Mouse (Mus musculus) spleen, postnatal 36 days (tissue): ENCODE results near the gene Sft2d2.

Source experiments
- DNase-seq, 2 experiments: peaks; one replicate each; pipeline ENCODE4 v3.0.0; 2022; ENCODE audit warnings: low spot score in 2 of 2, mixed read lengths in 1 of 2

Sft2d2 gene

DNA sequence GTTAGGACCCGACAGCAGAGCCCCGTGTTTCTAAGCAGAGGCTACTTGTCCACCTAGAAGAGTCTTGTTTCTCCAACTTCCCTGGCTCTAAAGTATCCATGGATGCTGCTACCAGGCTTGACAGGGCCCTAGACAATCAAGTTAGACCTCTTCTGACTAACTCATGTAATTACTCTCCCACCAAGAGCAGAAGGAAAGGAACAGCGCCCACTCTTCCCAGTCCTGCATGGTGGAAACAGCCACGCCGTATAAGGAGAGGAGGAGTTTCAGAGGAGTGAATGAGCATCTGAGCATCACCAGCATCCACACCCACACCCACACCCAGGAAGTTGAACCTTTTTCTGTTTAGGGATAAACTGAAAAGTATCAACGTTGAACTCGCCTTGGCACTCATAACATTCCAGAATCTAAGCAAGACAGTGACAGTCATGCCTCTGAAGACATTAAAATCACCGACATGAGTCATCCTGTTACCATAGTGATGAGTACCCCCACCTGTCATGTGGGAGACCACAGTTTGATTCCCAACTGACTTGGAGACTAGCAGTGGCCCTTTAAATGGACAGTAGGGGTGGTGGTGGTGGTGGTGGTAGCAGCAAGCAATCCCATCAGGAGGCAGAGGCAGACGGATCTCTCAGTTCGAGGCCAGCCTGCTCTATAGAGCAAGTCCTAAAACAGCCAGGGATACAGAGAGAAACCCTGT, 3.5 kb downstream of the Sft2d2 start:
- DNase-seq = no peak

DNA sequence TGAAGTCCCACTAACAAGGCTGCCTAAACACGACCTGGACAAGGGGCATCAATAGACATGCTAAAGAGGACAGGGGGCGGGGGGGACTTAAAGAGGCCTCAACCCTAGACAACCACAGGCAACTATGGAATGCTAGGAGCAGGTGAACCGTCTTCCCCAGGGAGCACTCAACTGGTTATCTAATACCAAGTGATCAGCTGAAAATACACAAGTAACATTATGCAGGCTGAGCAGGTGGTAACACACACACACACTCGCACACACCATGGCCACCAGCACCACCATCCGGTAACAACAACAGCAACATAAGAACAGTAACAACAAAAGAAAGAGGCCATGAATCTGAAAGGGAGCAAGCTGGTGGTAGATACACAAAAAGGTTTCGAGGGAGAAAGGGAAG, 4.2 kb downstream of the Sft2d2 start:
- DNase-seq = no peak

DNA sequence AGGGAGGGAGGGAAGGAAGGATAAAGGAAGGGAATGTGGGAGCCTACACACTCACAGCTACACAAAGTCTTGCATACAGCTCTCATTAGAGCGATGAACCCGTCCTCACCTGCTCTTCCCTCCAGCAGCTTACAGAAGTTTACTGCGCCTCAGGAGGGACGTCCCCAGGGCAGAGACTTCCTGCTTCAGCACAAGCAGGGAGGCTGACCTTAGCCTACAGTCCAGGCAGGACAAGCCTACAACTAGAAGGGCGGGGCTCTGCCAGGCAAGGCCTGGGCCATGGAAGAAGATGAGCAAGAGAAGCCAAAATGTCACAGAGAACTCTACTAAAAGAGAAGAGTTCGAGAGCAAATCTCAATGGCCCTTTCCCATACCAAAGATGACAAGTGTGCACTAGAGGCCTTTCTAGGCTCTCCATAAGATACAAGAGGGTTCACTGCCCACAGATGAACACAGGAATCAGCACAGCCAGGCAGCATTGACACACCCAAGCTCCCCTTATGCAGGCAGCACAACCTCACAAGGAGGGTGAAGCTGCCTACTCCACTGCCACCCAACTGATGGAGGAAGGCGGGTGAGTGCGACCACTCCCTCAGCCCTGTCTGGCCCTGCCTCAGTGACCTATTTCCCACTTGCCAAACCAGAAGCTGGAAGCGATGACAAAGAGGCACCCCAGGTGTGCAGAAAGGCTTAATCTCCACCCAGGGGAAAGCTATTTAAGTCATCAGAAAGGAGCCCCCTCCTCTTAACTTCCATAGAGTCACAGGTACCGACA, 5.2 kb downstream of the Sft2d2 start:
- DNase-seq = peak; percentile 30 to 46

DNA sequence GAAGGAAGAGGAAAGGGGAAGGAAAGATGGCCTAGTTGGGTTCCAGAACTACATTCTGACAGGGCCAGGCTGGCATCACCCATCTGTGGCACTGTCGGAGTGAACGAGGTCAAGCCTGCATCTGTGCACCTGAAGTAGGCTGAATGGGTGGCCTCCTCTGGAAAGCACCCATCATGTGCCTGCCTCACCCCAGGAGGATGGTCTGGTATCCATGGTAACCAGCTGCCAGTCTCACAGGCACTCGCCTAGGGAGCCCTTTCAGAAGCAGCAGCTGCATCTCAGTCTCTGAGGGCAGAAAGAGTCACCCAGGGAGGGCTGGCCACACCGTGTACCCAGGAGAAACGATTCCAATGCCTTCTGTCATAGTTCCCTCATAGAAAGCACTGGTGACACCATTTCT, 6.9 kb downstream of the Sft2d2 start:
- DNase-seq = no peak

DNA sequence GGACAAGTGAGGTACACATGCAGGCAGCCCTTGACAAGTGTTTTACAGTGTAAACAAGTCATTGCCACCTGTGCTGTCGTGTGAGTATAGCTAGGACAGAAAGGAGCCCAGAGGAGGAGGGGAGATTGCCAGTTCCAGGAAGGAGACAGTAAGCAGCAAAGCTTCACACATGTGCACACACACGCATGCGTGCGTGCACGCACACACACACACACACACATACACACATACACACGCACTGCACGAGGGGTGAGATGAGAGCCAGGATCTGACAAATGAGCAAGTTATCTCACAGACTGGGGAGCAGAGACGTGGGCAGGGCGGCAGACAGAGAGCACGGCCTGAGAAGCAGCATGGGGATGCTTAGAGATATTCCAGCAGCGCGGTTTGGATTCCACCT, 7.7 kb downstream of the Sft2d2 start:
- no peak for DNase-seq

DNA sequence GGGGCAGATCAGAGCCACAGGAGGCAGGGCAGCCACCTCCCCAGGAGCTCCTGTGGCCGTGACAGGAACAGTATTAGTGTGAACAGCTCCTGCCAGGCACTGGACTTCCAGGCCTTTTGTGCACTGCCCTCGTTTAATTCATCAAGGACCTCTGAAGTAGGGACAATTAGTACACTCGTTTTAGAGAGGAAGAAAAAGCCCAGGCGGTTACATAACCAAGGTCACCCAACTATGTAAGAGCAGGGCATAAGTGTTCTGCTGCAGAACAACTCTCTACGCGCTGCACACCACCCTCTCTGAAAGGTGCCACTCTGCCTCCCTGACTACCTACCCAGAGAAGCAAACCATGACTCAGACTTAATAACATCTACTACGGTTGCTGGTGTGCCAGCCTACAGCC, 9.1 kb downstream of the Sft2d2 start:
- DNase-seq = no peak

DNA sequence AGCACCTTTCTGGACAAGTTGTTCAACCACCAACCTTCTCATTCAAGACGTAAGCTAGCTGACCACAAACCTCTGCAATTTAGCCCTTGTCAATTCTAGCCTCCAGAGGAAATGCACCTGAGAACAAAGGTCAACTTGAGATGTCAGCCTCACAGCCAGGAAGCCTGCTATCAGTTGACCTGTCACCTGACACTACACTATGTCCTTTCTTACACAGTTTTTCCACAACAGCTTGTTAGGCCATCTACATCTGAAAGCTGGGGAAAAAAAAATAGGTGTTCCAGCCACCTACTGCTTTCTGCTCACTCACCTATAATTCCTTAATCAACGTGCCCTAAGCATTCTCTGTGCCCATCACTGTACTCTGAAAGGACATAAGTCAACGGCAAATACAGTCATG, 10.1 kb downstream of the Sft2d2 start:
- DNase-seq = no peak

DNA sequence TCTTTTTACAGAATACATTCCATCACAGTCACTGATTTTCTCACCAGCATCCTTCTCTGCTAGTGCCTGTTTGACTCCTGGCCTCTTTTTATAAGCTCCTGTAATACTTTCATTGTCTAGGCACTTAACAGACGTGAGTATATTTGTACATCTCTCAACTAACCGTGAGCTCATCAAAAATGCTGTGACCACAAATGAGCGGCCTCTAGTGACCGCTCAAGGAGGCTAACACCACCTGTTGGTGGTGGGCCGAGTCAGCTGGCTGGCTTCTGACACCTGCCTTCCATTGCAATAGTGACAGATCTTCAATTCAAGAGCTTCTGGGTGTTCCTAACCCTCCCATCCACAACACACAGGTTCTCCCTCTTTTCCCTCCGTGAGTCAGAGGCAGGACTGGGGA, 10.8 kb downstream of the Sft2d2 start:
- DNase-seq = no peak

DNA sequence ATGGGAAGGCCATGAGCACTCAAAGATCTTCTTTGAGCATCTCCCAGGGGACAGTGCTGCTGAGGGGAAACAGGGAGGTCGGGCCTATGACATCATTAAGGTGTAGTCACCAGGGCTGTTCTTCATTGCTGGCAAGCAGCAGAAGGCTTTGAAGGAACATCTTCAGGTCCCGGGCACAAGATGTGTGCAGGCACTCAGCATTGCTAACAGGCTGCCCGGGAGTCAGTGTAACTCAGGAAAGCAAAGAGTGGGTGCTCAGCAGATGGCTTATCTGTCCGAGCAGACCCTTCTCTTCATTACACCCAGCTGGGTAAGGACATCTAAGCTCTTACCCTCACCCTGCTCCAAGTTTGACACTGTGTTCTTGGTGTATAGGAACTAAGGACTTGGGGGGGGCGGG, 14.9 kb downstream of the Sft2d2 start:
- DNase-seq = no peak

DNA sequence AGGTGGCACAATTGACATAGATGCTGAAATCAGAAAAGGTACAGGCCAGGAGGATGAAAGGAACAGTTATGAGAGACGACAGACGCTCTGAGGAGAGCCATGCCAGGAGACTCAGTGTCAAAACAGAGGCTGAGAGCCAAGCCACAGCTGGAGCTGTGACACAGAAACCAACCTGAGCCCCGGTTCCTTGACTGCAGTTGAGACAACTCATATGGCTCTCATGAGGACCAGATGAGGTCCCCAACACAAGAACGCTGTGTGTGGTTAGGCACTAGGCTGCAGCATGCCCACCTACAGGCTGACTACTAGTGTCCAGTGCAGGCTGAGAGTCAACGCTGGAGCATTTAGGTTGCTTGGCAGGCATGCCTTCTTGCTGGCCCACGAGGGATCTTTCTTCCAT, 16.2 kb downstream of the Sft2d2 start:
- no peak for DNase-seq

DNA sequence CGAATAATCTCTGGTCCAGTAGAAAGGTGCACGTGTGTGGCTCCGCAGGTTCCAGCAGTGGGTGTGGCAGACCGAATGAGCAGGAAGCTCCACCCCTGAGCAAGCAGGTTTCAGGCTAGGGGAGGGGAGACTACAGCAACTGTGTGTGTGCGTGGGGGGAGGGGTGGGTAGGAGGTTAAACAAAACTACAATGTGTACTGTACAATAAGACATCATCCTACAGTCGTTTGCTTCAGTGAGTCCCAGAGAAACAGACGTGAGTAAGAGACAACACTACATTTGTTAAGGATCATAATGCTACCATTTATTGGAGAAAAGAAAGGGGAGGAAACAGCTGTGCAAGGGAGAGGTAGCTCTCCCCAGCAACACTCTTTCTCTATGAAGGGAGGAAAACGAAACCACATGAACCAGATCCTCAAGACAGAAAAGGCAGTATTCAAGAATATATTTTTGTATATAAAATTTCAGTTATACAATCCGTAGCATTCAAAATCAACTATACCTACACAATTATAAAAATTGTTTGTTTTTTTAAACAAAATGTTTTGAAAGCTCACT, 20.1 kb downstream of the Sft2d2 start:
- DNase-seq = no peak

DNA sequence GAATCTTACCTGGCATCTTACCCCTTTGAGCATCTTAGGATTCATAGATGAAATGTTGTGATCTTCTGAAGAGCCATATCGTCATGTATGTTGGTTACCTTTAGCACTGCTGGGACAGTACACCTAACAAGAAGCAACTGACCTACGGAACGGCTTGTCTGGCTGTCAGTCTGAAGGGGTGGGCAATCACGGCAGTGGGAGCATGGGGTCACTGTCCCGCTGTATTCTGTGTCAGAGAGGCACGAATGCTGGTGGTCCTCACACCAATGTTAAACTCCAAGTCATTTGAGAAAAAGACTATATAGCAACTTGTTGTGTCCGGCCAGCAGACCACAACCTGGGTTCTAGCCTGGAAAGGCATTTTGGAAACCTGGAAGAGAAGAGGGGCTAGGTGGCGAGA, 23.0 kb downstream of the Sft2d2 start:
- no peak for DNase-seq

DNA sequence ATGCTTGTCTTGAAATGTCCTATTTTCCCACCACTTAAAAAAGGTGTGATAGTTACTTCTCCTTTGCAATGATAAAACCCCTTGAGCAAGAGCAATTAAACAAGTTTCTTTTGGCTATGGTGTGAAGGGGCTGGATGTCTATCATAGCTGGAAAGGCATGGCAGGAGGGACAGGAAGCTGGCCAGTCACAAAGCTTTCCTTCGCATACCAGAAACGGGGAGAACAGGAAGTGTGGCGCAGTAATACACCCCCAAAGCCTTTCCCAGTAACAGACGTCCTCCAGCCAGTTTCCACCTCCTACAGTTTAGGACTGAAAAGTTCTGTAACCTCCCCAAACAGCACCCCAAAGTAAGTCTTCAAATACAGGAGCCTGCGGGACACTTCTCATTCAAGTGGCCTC, 24.1 kb downstream of the Sft2d2 start:
- no peak for DNase-seq

DNA sequence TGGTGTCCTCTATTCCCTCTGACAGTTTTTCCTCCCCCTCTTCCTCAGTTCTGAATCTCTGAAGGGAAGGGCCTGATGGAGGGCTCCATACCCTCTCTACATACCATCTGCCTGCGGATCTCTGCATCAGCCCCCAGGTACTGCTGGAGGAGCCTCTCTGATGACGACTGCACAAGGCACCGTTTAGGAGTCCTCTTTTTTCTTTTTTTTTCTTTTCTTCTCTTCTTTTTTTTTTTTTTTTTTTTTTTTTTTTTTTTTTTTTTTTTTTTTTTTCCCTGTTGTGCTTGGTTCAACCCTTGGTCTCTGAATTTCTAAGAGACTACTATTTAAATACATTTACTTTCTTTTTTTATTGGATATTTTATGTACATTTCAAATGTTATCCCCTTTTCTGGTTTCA, 24.8 kb downstream of the Sft2d2 start:
- no peak for DNase-seq

DNA sequence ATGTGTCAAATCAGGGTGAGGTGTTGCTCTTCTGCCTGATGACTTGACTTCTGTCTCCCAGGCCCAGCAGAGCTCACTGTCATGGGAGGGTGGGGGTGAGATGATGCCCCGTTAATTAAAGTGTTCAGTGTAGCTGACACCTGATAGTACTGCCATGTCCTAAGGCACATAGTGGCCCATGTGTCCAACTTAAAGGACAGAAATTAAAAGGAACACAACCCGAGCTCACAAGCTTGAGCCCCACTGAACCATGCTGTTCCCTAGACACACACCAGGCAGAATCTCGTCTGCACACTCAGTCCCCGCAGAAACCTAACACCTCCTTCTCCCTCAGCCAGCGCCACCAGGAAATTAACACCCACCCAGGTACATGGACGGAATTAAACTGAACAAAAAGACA, 29.3 kb downstream of the Sft2d2 start:
- DNase-seq = no peak

DNA sequence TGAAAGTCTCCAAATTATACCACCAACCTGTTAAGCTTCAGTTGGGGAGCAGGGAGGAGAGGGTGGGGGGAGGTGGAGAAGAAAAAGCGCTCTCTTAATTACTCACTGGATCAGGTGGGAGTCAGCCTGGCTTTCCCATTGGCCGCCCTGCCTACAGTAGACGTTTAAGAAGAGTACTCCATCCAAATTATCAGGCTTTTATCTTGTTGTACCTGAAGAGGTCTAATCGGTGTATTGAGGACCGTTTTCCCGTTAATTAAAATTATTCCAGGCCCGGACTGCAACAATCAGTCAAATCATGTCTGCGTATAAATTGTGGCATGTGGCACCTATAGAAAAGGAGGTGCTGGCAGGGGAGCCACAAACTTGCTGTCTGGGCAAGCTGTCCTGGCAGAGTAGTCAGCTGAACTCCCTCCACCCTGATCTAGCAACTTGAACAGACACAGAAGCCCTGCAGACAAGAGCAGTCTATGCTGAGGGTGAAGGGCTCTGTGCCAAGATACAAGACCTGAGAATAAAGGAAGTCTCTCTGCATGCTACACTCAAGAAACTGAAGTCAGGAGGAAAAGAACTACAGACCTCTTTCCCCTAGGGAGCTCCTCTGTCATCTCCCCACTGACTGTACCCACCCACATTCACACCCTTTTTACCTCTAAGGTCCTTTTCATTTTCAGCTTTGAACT, 33.4 kb downstream of the Sft2d2 start, which contains the start of gene Tbx19:
Gene Tbx19 (minus strand): TSS at position 51 of the 683 bp plus-strand sequence.
- DNase-seq = peak in 1 of 2 experiments; percentile 7

DNA sequence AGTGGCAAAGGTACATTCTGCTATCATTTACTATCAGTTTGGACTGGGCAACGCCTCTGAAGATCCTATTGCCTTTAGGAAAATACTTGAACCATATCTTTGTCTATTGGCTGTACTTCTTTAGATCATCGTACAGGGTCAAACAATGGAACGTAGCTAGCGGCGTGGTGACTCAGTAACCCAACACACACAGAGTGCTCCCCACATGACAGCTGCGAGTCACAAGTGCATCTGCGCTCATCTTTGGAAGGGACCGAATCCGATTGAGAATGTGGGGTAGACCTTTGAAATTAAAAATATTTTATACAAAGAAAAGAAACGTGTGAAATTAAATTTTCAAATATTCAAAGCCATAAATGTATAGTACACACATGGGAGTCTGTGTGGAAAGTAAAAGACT, 35.4 kb downstream of the Sft2d2 start:
- DNase-seq = no peak

DNA sequence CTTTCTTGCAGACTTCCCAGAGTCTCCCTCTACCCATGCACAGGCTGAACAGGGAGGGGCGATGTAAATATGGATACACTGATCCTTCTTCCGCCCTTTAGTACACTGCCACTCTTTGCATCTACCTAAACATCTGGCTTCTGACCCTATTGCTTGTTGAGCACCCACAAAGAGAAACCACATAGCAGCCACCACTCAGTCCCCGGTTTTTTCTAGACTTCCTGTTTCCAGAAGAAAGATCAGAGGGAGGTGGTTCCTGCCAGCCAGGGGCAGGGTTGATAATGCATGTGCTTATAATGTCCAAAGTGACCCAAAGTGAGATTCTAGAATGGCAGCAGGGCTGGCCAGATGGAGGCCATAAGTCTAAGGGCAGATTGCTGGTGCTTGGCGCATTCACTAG, 40.1 kb downstream of the Sft2d2 start:
- DNase-seq = peak; percentile 17 to 23

DNA sequence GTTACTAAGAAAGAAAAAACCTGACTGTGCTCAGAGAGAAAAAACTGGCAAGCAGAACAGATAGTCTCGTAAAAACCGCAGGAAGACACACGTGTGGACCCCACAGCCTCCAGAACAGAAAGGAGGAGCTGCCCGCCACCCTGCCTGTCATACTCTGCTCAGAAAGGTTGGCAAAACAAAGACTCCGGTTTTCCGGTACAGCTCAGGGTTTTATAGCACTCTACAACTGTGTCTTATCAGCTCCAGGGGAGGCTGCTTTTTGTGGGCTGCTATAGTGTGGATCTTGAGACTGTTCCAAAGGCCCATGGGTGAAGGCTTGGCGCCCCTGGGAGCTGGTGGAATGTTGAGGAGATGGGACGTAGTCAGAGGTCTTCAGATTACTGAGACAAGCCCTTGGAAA, 43.0 kb downstream of the Sft2d2 start:
- DNase-seq = no peak

DNA sequence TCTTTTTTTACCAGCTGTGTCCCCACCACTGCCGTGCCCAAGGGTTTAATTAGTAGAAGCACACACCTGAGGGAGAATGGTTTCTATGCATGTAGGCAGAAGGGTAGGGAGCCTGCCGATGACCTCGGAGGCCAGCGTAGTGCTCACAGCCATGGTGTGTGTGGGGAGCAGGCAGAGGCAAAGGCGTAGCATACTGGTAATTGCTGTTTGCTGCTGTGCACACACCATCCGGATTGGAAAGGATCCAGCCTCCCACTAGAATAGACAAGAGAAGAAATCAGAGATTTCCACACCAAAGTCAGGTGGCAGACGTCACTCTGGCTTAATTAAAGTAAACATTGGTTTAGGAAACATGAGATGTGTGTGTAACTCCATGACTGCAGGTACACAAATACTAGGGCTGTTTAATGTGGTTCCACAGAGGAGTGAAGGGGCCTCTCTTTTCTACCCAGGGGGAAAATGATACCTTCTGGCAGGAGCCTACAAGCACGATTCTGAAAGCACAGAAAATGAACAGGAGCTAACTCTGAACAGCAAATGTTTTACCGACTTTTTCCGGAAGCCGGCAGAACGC, 51.8 kb downstream of the Sft2d2 start:
- DNase-seq = no peak

DNA sequence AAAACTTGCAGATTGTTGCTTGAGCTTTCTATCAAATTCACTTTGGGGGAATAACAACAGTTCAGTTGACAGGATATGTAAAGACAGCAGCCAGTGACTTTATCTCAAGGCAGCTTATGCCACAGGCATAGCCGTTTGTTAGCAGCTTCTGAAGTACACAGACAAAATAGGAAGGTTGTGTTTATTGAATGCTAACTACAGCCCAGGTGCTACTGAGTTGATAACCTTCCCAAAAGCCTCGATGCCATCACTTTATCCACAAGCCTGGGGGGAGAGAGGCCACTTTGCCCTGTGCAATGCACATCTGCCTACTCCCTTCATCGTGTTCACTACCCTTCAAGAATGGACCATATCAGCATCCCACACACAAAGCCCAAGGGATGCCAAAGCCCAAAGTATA, 54.0 kb downstream of the Sft2d2 start:
- DNase-seq = no peak

DNA sequence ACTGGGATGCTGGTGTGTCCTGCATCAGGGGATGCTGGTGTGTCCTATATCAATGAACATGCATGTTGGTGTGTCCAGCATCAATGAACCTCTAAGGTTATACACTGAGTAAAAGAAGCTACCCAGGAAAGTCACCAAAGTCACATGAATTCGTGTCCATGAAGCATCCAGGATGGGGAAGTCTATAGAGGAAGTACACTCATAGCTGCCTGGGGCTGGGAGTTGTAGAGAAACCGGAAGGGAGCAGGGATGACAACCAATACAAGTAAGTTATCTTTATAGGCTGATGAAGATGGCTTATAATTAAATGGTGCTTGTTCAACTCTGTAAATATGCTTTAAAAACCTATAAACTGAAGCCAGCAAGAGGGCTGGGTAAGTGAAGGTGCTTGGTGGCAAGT, 60.4 kb downstream of the Sft2d2 start:
- no peak for DNase-seq
